ENCODE assay signal across 11 mouse cellular contexts in genomic region chr2:92689203-92689602, GRCm38 (mm10).
DNase-seq lines count a peak whose midpoint lies in the region; ATAC-seq and TF ChIP-seq lines count a peak whose summit lies in the region.
"Had no signal": no experiment of that assay in that cellular context is flagged by ENCODE, and none has a peak within 500 bp of the region (broad histone marks: within the 10 kb centered on the region; RNA-seq: fewer than 3 reads in every experiment).

No protein-coding gene starts in this region.

- H3K4me2 ChIP-seq in hindbrain, embryonic 16.5 days (ENCODE audit: low read length), result no peak overlapping the region
- no peak overlapping the region for H3K4me2 ChIP-seq in midbrain, embryonic 16.5 days (ENCODE audit: low read length)
- H3K4me2 ChIP-seq in intestine, embryonic 15.5 days (replicated peaks), result no peak overlapping the region
- H3K4me2 ChIP-seq: heart, embryonic 12.5 days; lung, embryonic 14.5 days had no signal

- H3K4me3 ChIP-seq in hindbrain, embryonic 16.5 days (ENCODE audit: low read length), result no peak overlapping the region
- no peak overlapping the region for H3K4me3 ChIP-seq in midbrain, embryonic 16.5 days (ENCODE audit: low read depth, low read length)
- H3K4me3 ChIP-seq in intestine, embryonic 15.5 days (replicated peaks), result no peak overlapping the region
- H3K4me3 ChIP-seq: heart, embryonic 12.5 days had no signal

- no peak for TF ChIP-seq POLR2A in brain, embryonic 14.5 days (IDR thresholded peaks at IDR 0.05; ENCODE audit: borderline replicate concordance, extremely low read depth, insufficient read depth, insufficient read length, poor library complexity, severe bottlenecking)

- peak overlapping the region; percentile 52; the same call in 1 of the 2 replicates for H3K27ac ChIP-seq in hindbrain, embryonic 16.5 days (ENCODE audit: low read depth, low read length)
- peak overlapping the region; percentile 79 for H3K27ac ChIP-seq in midbrain, embryonic 16.5 days (ENCODE audit: low read length)
- no peak overlapping the region for H3K27ac ChIP-seq in intestine, embryonic 15.5 days

- no peaks in the 10 kb centered on the region for H3K36me3 ChIP-seq in hindbrain, embryonic 16.5 days (ENCODE audit: control insufficient read depth, insufficient read depth, low read length)
- H3K36me3 ChIP-seq in midbrain, embryonic 16.5 days (ENCODE audit: control insufficient read depth, insufficient read depth, low read length), result no peaks in the 10 kb centered on the region
- no peaks in the 10 kb centered on the region for H3K36me3 ChIP-seq in intestine, embryonic 15.5 days
- H3K36me3 ChIP-seq: heart, embryonic 12.5 days had no signal

- no peak for TF ChIP-seq CTCF in brain, embryonic 14.5 days (IDR thresholded peaks at IDR 0.05; ENCODE audit: borderline replicate concordance, extremely low read depth, insufficient read depth, insufficient read length)

- no peaks in the 10 kb centered on the region for H3K9me3 ChIP-seq in hindbrain, embryonic 16.5 days (ENCODE audit: control insufficient read depth, low read length)
- H3K9me3 ChIP-seq in midbrain, embryonic 16.5 days (replicated peaks; ENCODE audit: control insufficient read depth, low read length, poor library complexity, severe bottlenecking), result no peaks in the 10 kb centered on the region
- no peaks in the 10 kb centered on the region for H3K9me3 ChIP-seq in intestine, embryonic 15.5 days
- H3K9me3 ChIP-seq: heart, embryonic 12.5 days had no signal

- DNase-seq in A20 (ENCODE audit: low read depth, low spot score), result peak; percentile 34
- DNase-seq in brain, embryonic 14.5 days (ENCODE audit: low read depth), result peak; percentile 64
- DNase-seq in T-cell, adult 2 months (ENCODE audit: low spot score), result no peak
- DNase-seq in lung, postnatal 4 days, result no peak
- DNase-seq: lung, embryonic 14.5 days; thymus, postnatal 25 days had no signal

- no peaks in the 10 kb centered on the region for H3K27me3 ChIP-seq in hindbrain, embryonic 16.5 days (replicated peaks; ENCODE audit: control insufficient read depth, insufficient read depth, low read length)
- no peaks in the 10 kb centered on the region for H3K27me3 ChIP-seq in midbrain, embryonic 16.5 days (ENCODE audit: control insufficient read depth, insufficient read depth, low read depth, low read length)
- no peaks in the 10 kb centered on the region for H3K27me3 ChIP-seq in intestine, embryonic 15.5 days (replicated peaks)
- H3K27me3 ChIP-seq: heart, embryonic 12.5 days had no signal

- peak; percentile 80 for ATAC-seq in hindbrain, embryonic 16.5 days
- peak; percentile 85 for ATAC-seq in midbrain, embryonic 16.5 days
- no peak for ATAC-seq in intestine, embryonic 15.5 days
- ATAC-seq: intestine, postnatal 0 days had no signal

- 20% methylated on average over 2 of the region's 2 CpGs for WGBS in hindbrain, embryonic 16.5 days
- WGBS in midbrain, embryonic 16.5 days, result 12% methylated on average over 2 of the region's 2 CpGs
- WGBS in intestine, embryonic 15.5 days, result 38% methylated on average over 2 of the region's 2 CpGs

- H3K9ac ChIP-seq in hindbrain, embryonic 16.5 days (ENCODE audit: low read depth, low read length), result no peak overlapping the region
- no peak overlapping the region for H3K9ac ChIP-seq in midbrain, embryonic 16.5 days (ENCODE audit: low read depth, low read length)
- H3K9ac ChIP-seq in intestine, embryonic 15.5 days, result no peak overlapping the region
- H3K9ac ChIP-seq: heart, embryonic 12.5 days; lung, embryonic 14.5 days had no signal

- H3K4me1 ChIP-seq in hindbrain, embryonic 16.5 days (ENCODE audit: control insufficient read depth, insufficient read depth, low read depth, low read length), result peaks cover 2% of the 10 kb centered on the region; the same call in 1 of the 2 replicates
- H3K4me1 ChIP-seq in midbrain, embryonic 16.5 days (ENCODE audit: control insufficient read depth, insufficient read depth, low read length), result peaks cover 18% of the 10 kb centered on the region
- H3K4me1 ChIP-seq in intestine, embryonic 15.5 days (replicated peaks), result no peaks in the 10 kb centered on the region
- H3K4me1 ChIP-seq: heart, embryonic 12.5 days had no signal

Comparison
In these comparisons a context has a peak if more than half of its experiments do, and no peak if none do; other contexts are left out.
1. DNase-seq: peak in A20 (single experiment) and brain, embryonic 14.5 days (single experiment); none in T-cell, adult 2 months (single experiment) and lung, postnatal 4 days (0 of 2).